Mouse (Mus musculus) myocyte (in vitro differentiated cells): ENCODE results near the gene Furin. TPM values are rescaled to one million over a fixed set of nuclear protein-coding genes. Genes with fewer than 3 reads are reported as not detected.

Source experiments
- H3K27me3 ChIP-seq: one replicate; pipeline ENCODE4 v1.6.1; 2011; ENCODE audit not compliant: control insufficient read depth, insufficient read depth, insufficient read length
- H3K36me3 ChIP-seq: one replicate; pipeline ENCODE4 v1.6.1; 2011; ENCODE audit not compliant: control insufficient read depth, insufficient read depth
- H3K4me2 ChIP-seq: one replicate; pipeline ENCODE4 v1.6.1; 2011; ENCODE audit warnings: low read depth, control low read depth
- H3K4me3 ChIP-seq: one replicate; pipeline ENCODE4 v1.5.1; 2011; ENCODE audit warnings: mild to moderate bottlenecking, control low read depth, moderate library complexity
- H3K79me2 ChIP-seq: one replicate; pipeline ENCODE4 v1.6.1; 2011; ENCODE audit not compliant: control insufficient read depth, insufficient read depth
- H3ac ChIP-seq: one replicate; pipeline ENCODE4 v1.6.1; 2011; ENCODE audit not compliant: control insufficient read depth, insufficient read length
- CEBPB ChIP-seq: IDR thresholded peaks from 2 replicates; pipeline ENCODE4 v1.6.1; 2011; ENCODE audit warnings: mild to moderate bottlenecking, moderate library complexity; ENCODE audit not compliant: poor library complexity, insufficient read depth, severe bottlenecking
- E2F4 ChIP-seq: IDR thresholded peaks from one replicate; pipeline ENCODE4 v1.6.1; 2011; ENCODE audit warnings: mild to moderate bottlenecking, control low read depth, moderate library complexity; ENCODE audit not compliant: insufficient read depth
- MAX ChIP-seq: IDR thresholded peaks from one replicate; pipeline ENCODE4 v1.6.1; 2011; ENCODE audit warnings: low read depth, mild to moderate bottlenecking, control low read depth
- MYOD1 ChIP-seq, 3 experiments: IDR thresholded peaks; one replicate each; pipeline ENCODE4 v1.6.1; 2011; ENCODE audit warnings: control low read depth in 2 of 3, low read depth in 2 of 3, mild to moderate bottlenecking in 2 of 3, moderate library complexity in 1 of 3; ENCODE audit not compliant: insufficient read length in 2 of 3, control insufficient read depth in 1 of 3
- MYOG ChIP-seq, 3 experiments: IDR thresholded peaks; one replicate each; pipeline ENCODE4 v1.6.1; 2011; ENCODE audit warnings: control low read depth in 2 of 3, low read depth in 2 of 3, mild to moderate bottlenecking in 2 of 3; ENCODE audit not compliant: insufficient read length in 2 of 3, control insufficient read depth in 1 of 3, insufficient read depth in 1 of 3
- POLR2A ChIP-seq: IDR thresholded peaks from one replicate; pipeline ENCODE4 v1.6.1; 2011; ENCODE audit warnings: low read depth, mild to moderate bottlenecking, control low read depth, moderate library complexity; ENCODE audit not compliant: insufficient read length
- POLR2AphosphoS2 ChIP-seq: IDR thresholded peaks from one replicate; pipeline ENCODE4 v1.6.1; 2011; ENCODE audit warnings: low read depth, control low read depth; ENCODE audit not compliant: insufficient read length
- REST ChIP-seq: IDR thresholded peaks from one replicate; pipeline ENCODE4 v1.6.1; 2011; ENCODE audit warnings: mild to moderate bottlenecking, control low read depth, moderate library complexity; ENCODE audit not compliant: insufficient read depth, insufficient read length
- SRF ChIP-seq: IDR thresholded peaks from one replicate; pipeline ENCODE4 v1.6.1; 2011; ENCODE audit warnings: low read depth; ENCODE audit not compliant: control insufficient read depth, insufficient read length
- TCF12 ChIP-seq: IDR thresholded peaks from one replicate; pipeline ENCODE4 v1.6.1; 2011; ENCODE audit warnings: mild to moderate bottlenecking, control low read depth; ENCODE audit not compliant: poor library complexity, insufficient read depth, severe bottlenecking
- TCF3 ChIP-seq: IDR thresholded peaks from one replicate; pipeline ENCODE4 v1.6.1; 2011; ENCODE audit warnings: low read depth, control low read depth; ENCODE audit not compliant: insufficient read length
- USF1 ChIP-seq: IDR thresholded peaks from one replicate; pipeline ENCODE4 v1.6.1; 2011; ENCODE audit warnings: low read depth, mild to moderate bottlenecking, control low read depth, moderate library complexity
- polyA plus RNA-seq: library from polyadenylated mRNA; unstranded; fragments of >200 nt; fragmentation: generic; extraction: Trizol; gene quantifications from one replicate; pipeline ENCODE4 v1.2.1, GENCODE M21; 2012; ENCODE audit warnings: missing spikeins

Gene Furin
- polyA plus RNA-seq, 1 experiment: 64.1 TPM

DNA sequence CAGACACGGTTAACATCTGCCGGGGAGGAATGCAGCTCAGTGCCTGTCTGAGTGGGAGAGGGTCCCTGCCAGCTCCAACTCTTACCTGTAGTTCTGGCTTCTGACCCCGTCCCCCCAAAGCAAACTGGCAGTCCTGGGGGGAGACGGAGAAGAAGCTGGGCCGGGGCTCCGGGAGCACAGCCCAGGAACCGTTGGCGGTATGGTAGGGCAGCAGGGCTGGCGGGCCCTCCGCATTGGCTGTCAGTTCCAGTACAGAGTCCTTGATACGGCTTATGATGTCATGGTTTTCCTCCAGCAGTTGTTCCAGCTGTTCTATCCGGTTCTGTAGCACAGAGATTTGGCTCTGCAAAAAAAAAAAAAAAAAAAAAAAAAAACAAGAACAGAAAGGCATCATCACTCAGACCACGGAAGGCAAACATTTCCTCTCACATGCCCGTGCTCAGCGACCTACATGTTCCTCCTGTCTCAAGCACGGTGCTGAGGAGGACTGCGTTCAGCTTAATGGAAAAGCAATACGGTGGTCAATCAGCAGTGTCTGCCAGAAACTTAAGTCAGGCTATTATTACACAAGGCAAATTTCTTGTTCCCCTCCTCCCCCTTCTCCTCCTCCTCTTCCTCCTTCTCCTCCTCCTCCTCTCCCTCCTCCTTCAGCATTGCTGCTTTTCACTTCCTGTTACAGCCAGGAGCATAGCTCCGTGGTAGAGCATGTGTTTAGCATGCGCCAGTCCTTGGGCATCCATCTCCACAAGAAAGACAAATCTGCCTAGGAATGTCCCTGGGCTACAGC, 36.4 kb downstream of the Furin start:
- no peaks in the 10 kb centered on the region for H3K79me2 ChIP-seq
- no peak for TF ChIP-seq USF1
- no peak for TF ChIP-seq E2F4
- no peak for TF ChIP-seq POLR2A
- no peak for TF ChIP-seq MAX
- no peak for TF ChIP-seq TCF3
- TF ChIP-seq TCF12: no peak
- no peak for TF ChIP-seq POLR2AphosphoS2
- no peak for TF ChIP-seq MYOG (IDR thresholded peaks at IDR 0.05; ENCODE audit: control insufficient read depth in 1 of 3, insufficient read depth in 1 of 3, insufficient read length in 2 of 3, low read depth in 2 of 3)
- TF ChIP-seq MYOD1 (IDR thresholded peaks at IDR 0.05; ENCODE audit: control insufficient read depth in 1 of 3, insufficient read length in 2 of 3, low read depth in 2 of 3): no peak
- TF ChIP-seq REST: no peak
- no peak for TF ChIP-seq CEBPB
- TF ChIP-seq SRF: no peak
- H3K4me2 ChIP-seq: no peak overlapping the region
- no peaks in the 10 kb centered on the region for H3K27me3 ChIP-seq
- no peak overlapping the region for H3K4me3 ChIP-seq
- no peaks in the 10 kb centered on the region for H3K36me3 ChIP-seq
- H3ac ChIP-seq: no peak overlapping the region

DNA sequence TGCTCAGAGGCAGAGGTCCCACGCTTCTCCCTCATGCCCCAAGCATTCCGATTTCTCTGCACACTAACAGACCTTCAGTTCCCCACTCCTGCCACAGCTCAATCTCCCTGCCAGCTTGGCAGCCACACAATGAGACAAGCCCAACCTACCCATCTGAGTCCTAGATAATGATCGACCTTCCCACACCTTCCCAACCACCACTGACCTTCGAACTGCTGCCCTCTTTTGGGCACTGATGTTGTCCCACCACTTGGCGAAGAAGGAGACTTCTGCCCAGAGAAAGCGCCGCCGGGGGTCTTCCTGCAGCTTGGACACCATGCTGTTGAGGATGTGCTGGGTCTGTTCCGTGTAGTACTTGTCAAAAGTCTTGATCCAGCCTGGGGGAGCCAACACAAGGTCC, 37.2 kb downstream of the Furin start:
- Histone ChIP-seq H3ac (no peak overlapping the region), H3K27me3 (no peaks in the 10 kb centered on the region), H3K4me3 (no peak overlapping the region), H3K36me3 (no peaks in the 10 kb centered on the region), H3K4me2 (no peak overlapping the region), H3K79me2 (no peaks in the 10 kb centered on the region)
- TF ChIP-seq CEBPB (no peak), TCF12 (no peak), TCF3 (no peak), POLR2AphosphoS2 (no peak), MYOD1 (IDR thresholded peaks at IDR 0.05; ENCODE audit: control insufficient read depth in 1 of 3, insufficient read length in 2 of 3, low read depth in 2 of 3) (no peak), SRF (no peak), POLR2A (no peak), MYOG (IDR thresholded peaks at IDR 0.05; ENCODE audit: control insufficient read depth in 1 of 3, insufficient read depth in 1 of 3, insufficient read length in 2 of 3, low read depth in 2 of 3) (no peak), MAX (no peak), E2F4 (no peak), USF1 (no peak), REST (no peak)

DNA sequence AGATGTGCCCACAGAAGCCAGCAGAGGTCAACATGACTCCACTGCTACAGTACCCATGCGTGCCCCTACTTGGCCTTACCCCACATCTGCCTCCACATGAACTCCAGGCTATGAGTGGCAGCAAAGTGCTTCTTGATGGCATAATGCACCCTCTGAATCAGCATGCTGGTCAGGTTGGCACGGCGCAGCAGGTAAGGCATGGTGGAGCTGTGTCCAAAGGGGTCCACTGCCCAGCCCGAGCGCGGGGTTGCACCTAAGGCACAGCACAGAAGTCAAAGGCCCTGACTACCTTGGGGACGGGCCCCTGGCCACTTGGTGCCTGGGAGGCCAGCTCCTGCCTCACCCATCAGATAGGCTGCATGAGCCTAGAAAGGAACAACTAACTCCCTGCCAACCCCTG, 38.0 kb downstream of the Furin start:
- Histone ChIP-seq H3K4me3 (no peak overlapping the region), H3ac (no peak overlapping the region)

DNA sequence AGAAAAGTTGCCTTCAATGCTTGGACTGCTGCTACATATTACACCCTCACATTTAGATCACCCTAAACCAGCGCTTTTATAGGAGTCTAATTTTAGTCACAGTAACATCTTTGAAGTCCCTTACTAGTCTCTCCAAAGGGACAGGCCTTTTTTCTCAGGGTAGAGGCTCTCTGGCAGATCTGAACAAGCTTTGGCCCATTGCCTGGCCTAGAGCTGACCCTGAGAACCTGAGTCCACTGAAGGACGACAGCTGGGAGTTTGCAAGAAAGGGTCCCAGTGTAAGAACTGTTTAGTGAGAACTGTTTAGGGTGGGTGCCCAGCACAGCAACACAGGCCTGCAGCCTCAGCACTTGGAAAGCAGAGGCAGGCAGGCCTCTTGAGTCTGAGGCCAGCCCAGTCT, 39.5 kb downstream of the Furin start:
- Histone ChIP-seq H3ac (no peak overlapping the region), H3K4me2 (no peak overlapping the region), H3K4me3 (no peak overlapping the region), H3K27me3 (no peaks in the 10 kb centered on the region), H3K36me3 (peaks cover 6% of the 10 kb centered on the region), H3K79me2 (no peaks in the 10 kb centered on the region)
- TF ChIP-seq TCF3 (no peak), USF1 (no peak), MAX (no peak), SRF (no peak), TCF12 (no peak), POLR2A (no peak), MYOD1 (IDR thresholded peaks at IDR 0.05; ENCODE audit: control insufficient read depth in 1 of 3, insufficient read length in 2 of 3, low read depth in 2 of 3) (no peak), POLR2AphosphoS2 (no peak), E2F4 (no peak)

More for the DNA sequence above, 38.0 kb downstream of the Furin start:
- no peaks in the 10 kb centered on the region for H3K79me2 ChIP-seq
- no peaks in the 10 kb centered on the region for H3K27me3 ChIP-seq
- H3K36me3 ChIP-seq: no peaks in the 10 kb centered on the region
- no peak overlapping the region for H3K4me2 ChIP-seq
- no peak for TF ChIP-seq REST
- no peak for TF ChIP-seq MAX
- no peak for TF ChIP-seq POLR2AphosphoS2
- no peak for TF ChIP-seq USF1
- no peak for TF ChIP-seq MYOD1 (IDR thresholded peaks at IDR 0.05; ENCODE audit: control insufficient read depth in 1 of 3, insufficient read length in 2 of 3, low read depth in 2 of 3)
- no peak for TF ChIP-seq E2F4
- no peak for TF ChIP-seq TCF12
- no peak for TF ChIP-seq CEBPB
